Mouse (Mus musculus) liver, postnatal 0 days (tissue): ENCODE data around the gene Dmrtc2.

Experiments
- CTCF ChIP-seq: sonication (generic); IDR thresholded peaks from 2 replicates; pipeline ENCODE4 v1.5.1; 2016; ENCODE audit warnings: antibody characterized with exemption, low read depth
- EP300 ChIP-seq: IDR thresholded peaks from 2 replicates; pipeline ENCODE4 v1.6.1; 2016; ENCODE audit warnings: antibody characterized with exemption, low read depth, mild to moderate bottlenecking

GRCm38 (mm10) chr7:24891241-24892124 is 21.6 kb downstream of the Dmrtc2 start:
- TF ChIP-seq CTCF, result no peak
- TF ChIP-seq EP300, result no peak
